Mouse (Mus musculus): ENCODE measurements at regions not wholly inside any gene's neighbourhood (a gene's known extent, or its start where the extent isn't known, plus 50 kb on each side); places are given as distances from the start of the nearest gene placed in this dataset.

GRCm38 (mm10) chr9:113519727-113520126 lies 188.3 kb downstream of the Pdcd6ip start:
- TF ChIP-seq CTCF (conservative IDR thresholded peaks at IDR 0.05; ENCODE audit: insufficient read depth, insufficient read length, low read depth, low read length) (no peak), POLR2A (IDR thresholded peaks at IDR 0.05; ENCODE audit: low read depth, low read length) (no peak)
